Mouse (Mus musculus): Measurements from ENCODE around the gene E2f1.

GRCm38 (mm10) chr2:154568329-154569070, 1.2 kb downstream of the E2f1 start:
- TF ChIP-seq CTCF (IDR thresholded peaks at IDR 0.05; ENCODE audit: low read depth, low read length), result no peak
- TF ChIP-seq POLR2A (IDR thresholded peaks at IDR 0.05; ENCODE audit: borderline replicate concordance, low read depth, low read length), result no peak

All from bone marrow macrophage, adult 2 months (primary cell).